Mouse (Mus musculus) yolk sac, embryonic 10.5 days (tissue): Measurements from ENCODE around the gene Efnb2.

ENCODE experiments used
- DNase-seq: peaks from one replicate; pipeline ENCODE4 v3.0.0-alpha.2; 2017; ENCODE audit warnings: low spot score

The Efnb2 gene

GRCm38 (mm10) chr8:8569280-8569679 is 91.8 kb downstream of the Efnb2 start:
- no peak for DNase-seq

DNA sequence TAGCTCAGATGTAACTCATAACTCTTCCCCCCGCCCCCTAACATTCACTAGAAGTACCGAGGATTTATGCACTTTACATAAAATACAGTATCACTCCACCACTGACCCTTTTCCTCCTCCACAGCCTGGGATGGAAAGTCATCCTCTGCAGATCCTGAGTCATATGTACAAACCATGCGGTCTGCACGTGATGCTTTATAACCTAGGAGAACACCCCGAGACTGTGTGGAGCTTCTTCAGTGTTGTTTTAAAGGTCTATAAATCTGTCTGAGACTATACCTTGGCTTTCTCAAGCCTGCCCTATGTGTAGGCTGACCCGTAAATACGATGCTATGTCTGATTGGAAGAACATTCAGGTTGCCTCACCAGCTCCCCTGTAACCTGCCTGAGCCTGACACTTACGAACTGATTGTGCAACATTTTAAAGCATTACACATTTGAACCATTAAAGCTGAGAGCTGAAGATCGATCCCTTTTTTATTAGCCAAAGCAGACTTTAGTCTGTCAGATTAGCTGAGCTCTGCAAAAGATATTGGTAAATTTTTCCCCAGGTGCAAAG is 92.7 kb downstream of the Efnb2 start:
- DNase-seq, result no peak
